Mouse (Mus musculus): Measurements from ENCODE around the gene Kcnma1. TPM values are rescaled to one million over a fixed set of nuclear protein-coding genes. Genes with fewer than 3 reads are reported as not detected.

Kcnma1 gene
- polyA plus RNA-seq, 1 experiment = not detected

- H3K4me1 ChIP-seq (ENCODE audit: control insufficient read depth, insufficient read depth, insufficient read length, low read length) = no peaks in the 10 kb centered on the region
- no peak overlapping the region for H3K4me3 ChIP-seq (ENCODE audit: insufficient read depth, low read depth, low read length)
- no peak overlapping the region for H3K27ac ChIP-seq (replicated peaks; ENCODE audit: low read depth, low read length)
Measured at GRCm38 (mm10) chr14:23734200-23734599, 280.1 kb downstream of the Kcnma1 start.

- no peaks in the 10 kb centered on the region for H3K4me1 ChIP-seq (ENCODE audit: control insufficient read depth, insufficient read depth, insufficient read length, low read length)
- H3K27ac ChIP-seq (replicated peaks; ENCODE audit: low read depth, low read length) = no peak overlapping the region
- H3K4me3 ChIP-seq (ENCODE audit: insufficient read depth, low read depth, low read length) = no peak overlapping the region
Measured at GRCm38 (mm10) chr14:23729377-23729776, 284.9 kb downstream of the Kcnma1 start.

GRCm38 (mm10) chr14:23723701-23724430 lies 290.4 kb downstream of the Kcnma1 start:
- H3K27ac ChIP-seq (replicated peaks; ENCODE audit: low read depth, low read length) = no peak overlapping the region

DNA sequence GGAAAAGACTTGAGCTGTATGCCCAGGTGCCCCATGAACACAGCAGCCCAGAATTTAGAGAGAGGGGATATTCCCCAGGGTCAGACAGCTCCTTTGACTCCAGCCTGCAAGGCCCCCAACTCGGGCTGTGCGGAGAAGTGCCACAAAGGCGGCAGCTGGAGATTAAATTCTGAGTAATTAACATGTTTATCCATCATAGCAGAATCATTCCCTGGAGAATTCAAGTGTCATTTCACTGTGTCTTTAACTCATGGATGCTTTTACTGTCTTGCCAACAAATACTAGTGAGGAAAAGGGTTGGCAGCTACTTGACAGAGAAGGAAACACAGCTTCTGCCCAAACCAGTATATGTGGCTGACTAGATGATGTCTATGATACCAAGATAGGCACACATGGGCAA lies 295.0 kb downstream of the Kcnma1 start:
- Histone ChIP-seq H3K4me3 (ENCODE audit: insufficient read depth, low read depth, low read length) (no peak overlapping the region), H3K27ac (replicated peaks; ENCODE audit: low read depth, low read length) (no peak overlapping the region), H3K4me1 (ENCODE audit: control insufficient read depth, insufficient read depth, insufficient read length, low read length) (no peaks in the 10 kb centered on the region)

More at GRCm38 (mm10) chr14:23723701-23724430, 290.4 kb downstream of the Kcnma1 start:
- Histone ChIP-seq H3K4me3 (ENCODE audit: insufficient read depth, low read depth, low read length) (no peak overlapping the region), H3K4me1 (ENCODE audit: control insufficient read depth, insufficient read depth, insufficient read length, low read length) (no peaks in the 10 kb centered on the region)

- no peak overlapping the region for H3K4me3 ChIP-seq (ENCODE audit: insufficient read depth, low read depth, low read length)
- no peaks in the 10 kb centered on the region for H3K4me1 ChIP-seq (ENCODE audit: control insufficient read depth, insufficient read depth, insufficient read length, low read length)
- no peak overlapping the region for H3K27ac ChIP-seq (replicated peaks; ENCODE audit: low read depth, low read length)
Measured at GRCm38 (mm10) chr14:23718667-23719066, 295.6 kb downstream of the Kcnma1 start.

DNA sequence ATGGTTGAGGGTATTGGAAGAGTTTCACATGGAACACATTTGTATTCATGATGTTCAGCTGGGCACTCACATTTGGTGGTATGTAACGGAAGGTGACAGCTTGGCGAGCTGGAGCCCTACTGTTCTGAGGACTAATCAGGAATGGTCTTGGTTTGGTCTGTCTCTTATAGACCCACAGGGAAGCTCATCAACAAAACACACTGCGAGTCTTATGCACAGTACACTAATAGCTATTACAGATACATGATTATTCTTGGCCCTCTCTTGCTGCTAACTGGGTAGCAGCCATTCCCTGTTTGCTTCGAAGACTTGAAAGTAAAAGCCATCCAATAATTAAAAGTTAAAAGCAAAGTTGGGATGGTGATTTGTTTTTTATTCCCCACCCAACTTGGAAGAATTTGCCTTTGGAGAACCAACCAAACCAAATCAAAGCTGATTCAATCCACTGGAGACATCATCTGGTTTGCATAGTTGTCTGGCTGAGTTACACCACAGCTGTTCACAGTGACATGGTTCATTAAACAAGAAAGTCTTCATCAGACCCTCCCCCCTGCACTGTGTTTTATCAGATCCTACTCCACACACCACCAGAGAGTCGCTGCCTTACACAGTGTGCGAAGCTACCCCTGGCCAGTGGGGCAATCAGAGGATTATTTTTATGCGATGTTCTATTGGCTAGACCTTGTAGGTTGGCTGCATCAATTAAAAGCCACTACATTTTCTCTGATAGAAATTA lies 299.7 kb downstream of the Kcnma1 start:
- Histone ChIP-seq H3K27ac (replicated peaks; ENCODE audit: low read depth, low read length) (no peak overlapping the region), H3K4me3 (ENCODE audit: insufficient read depth, low read depth, low read length) (no peak overlapping the region), H3K4me1 (ENCODE audit: control insufficient read depth, insufficient read depth, insufficient read length, low read length) (no peaks in the 10 kb centered on the region)

DNA sequence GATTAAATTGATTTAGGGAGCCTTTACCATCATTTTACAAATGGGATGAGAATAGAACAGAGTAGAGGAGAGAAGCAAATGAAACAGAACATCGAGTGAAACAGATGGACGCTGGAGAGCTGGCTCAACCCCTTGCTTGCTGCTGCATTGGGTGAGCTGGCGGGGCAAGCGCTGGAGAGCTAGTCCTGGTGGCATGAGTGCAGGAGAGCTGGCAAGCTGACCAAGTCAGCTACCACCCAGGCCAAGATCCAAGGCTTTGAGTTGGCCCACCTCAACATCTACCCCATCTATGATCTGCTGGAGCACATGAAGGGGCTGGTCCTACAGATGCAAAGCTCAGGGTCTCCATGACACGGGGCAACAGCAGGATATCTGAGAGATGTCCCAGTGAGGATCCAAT lies 301.4 kb downstream of the Kcnma1 start:
- Histone ChIP-seq H3K27ac (replicated peaks; ENCODE audit: low read depth, low read length) (no peak overlapping the region), H3K4me1 (ENCODE audit: control insufficient read depth, insufficient read depth, insufficient read length, low read length) (no peaks in the 10 kb centered on the region), H3K4me3 (ENCODE audit: insufficient read depth, low read depth, low read length) (no peak overlapping the region)

DNA sequence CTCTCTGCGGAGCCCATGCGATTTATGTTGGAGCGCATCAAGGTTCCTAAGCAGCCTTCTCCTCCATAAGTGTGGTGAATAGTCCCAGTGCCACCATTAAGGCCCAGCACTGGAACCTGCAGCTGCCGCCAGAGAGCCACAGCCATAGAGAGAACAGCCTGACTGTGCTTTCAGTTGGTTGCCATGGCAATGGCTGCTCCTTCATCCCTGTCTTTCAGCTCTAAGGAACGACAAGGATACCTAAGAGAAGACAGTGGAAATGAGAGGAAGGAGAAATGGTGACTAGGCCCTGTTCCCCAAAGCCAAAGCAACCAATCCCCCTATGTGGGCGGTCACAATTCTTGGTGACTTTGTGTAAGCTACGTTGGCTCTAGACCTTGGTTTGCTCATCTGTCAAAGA lies 303.3 kb downstream of the Kcnma1 start:
- Histone ChIP-seq H3K4me1 (ENCODE audit: control insufficient read depth, insufficient read depth, insufficient read length, low read length) (no peaks in the 10 kb centered on the region), H3K27ac (replicated peaks; ENCODE audit: low read depth, low read length) (no peak overlapping the region), H3K4me3 (ENCODE audit: insufficient read depth, low read depth, low read length) (no peak overlapping the region)

DNA sequence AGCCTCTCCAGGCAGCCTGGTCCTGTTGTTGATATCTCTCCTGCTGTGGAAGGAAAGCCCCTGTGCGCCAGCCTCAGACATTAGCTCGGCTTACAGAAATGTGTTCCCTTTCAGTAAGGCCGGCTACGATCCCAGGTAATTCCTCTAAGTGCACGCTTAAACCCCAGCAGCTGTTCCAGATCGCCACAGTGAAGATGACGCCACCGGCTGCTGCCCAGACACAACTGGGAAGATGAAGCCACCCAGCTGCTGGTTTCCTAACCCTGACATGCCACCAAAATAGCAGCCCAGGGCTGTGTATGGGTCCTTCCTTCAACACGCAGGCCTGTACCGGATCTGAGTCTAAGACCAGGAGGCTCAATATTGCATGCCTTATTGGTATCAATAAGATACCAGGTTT lies 307.5 kb downstream of the Kcnma1 start:
- Histone ChIP-seq H3K4me1 (ENCODE audit: control insufficient read depth, insufficient read depth, insufficient read length, low read length) (no peaks in the 10 kb centered on the region), H3K4me3 (ENCODE audit: insufficient read depth, low read depth, low read length) (no peak overlapping the region), H3K27ac (replicated peaks; ENCODE audit: low read depth, low read length) (no peak overlapping the region)

DNA sequence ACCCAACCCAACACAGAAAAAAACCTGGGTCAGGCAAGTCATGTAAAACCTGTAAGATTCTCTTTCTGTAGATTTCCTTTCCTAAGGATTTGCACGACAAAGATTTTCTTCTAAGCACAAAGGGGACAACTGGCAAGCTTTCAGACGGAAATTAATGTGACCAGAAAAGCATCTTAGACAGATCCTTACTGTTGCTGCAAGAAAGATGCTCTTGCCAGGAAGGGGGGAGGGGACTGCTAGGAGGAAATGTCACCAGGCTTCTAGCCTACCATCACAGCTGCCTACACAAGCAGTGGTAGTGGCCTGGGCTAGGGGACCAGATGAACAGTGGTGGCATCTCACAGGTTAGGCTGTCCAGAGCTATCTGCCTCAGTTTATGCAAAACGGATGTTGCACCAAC lies 308.6 kb downstream of the Kcnma1 start:
- Histone ChIP-seq H3K4me3 (ENCODE audit: insufficient read depth, low read depth, low read length) (no peak overlapping the region), H3K27ac (replicated peaks; ENCODE audit: low read depth, low read length) (no peak overlapping the region), H3K4me1 (ENCODE audit: control insufficient read depth, insufficient read depth, insufficient read length, low read length) (no peaks in the 10 kb centered on the region)

GRCm38 (mm10) chr14:23704303-23704702 lies 310.0 kb downstream of the Kcnma1 start:
- Histone ChIP-seq H3K4me1 (ENCODE audit: control insufficient read depth, insufficient read depth, insufficient read length, low read length) (no peaks in the 10 kb centered on the region), H3K27ac (replicated peaks; ENCODE audit: low read depth, low read length) (no peak overlapping the region), H3K4me3 (ENCODE audit: insufficient read depth, low read depth, low read length) (no peak overlapping the region)

GRCm38 (mm10) chr14:23696341-23696740 lies 317.9 kb downstream of the Kcnma1 start:
- no peak overlapping the region for H3K4me3 ChIP-seq (ENCODE audit: insufficient read depth, low read depth, low read length)
- H3K4me1 ChIP-seq (ENCODE audit: control insufficient read depth, insufficient read depth, insufficient read length, low read length) = no peaks in the 10 kb centered on the region
- H3K27ac ChIP-seq (replicated peaks; ENCODE audit: low read depth, low read length) = no peak overlapping the region

- Histone ChIP-seq H3K4me1 (ENCODE audit: control insufficient read depth, insufficient read depth, insufficient read length, low read length) (no peaks in the 10 kb centered on the region), H3K4me3 (ENCODE audit: insufficient read depth, low read depth, low read length) (no peak overlapping the region), H3K27ac (replicated peaks; ENCODE audit: low read depth, low read length) (no peak overlapping the region)
Measured at GRCm38 (mm10) chr14:23689681-23690080, 324.6 kb downstream of the Kcnma1 start.

DNA sequence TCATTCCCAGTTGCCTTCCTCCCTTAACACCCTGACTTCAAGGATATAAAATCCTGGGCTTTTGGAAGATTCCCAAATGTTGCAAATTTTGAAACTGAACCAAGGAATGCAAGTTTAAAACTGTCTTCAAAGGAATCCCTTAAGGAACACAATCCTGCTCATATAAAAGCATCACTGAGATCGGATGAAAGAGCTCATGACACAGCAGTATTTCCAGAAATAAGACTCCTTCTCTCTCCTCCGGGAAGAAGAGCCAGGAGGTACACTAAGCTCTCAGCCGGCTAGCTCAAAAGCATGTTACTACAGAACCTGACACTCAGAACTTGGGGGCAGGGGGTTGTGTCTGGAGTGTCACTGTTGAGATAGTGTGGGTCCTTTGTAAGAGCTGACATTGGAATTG lies 325.8 kb downstream of the Kcnma1 start:
- H3K4me3 ChIP-seq (ENCODE audit: insufficient read depth, low read depth, low read length) = no peak overlapping the region
- no peak overlapping the region for H3K27ac ChIP-seq (replicated peaks; ENCODE audit: low read depth, low read length)
- no peaks in the 10 kb centered on the region for H3K4me1 ChIP-seq (ENCODE audit: control insufficient read depth, insufficient read depth, insufficient read length, low read length)

- Histone ChIP-seq H3K4me3 (ENCODE audit: insufficient read depth, low read depth, low read length) (no peak overlapping the region), H3K4me1 (ENCODE audit: control insufficient read depth, insufficient read depth, insufficient read length, low read length) (no peaks in the 10 kb centered on the region), H3K27ac (replicated peaks; ENCODE audit: low read depth, low read length) (no peak overlapping the region)
Measured at GRCm38 (mm10) chr14:23684463-23685066, 329.7 kb downstream of the Kcnma1 start.

Data from brown adipose tissue, adult 24 weeks (tissue).